Comparison of ENCODE assay signal across 7 mouse cellular contexts in the genomic region with DNA sequence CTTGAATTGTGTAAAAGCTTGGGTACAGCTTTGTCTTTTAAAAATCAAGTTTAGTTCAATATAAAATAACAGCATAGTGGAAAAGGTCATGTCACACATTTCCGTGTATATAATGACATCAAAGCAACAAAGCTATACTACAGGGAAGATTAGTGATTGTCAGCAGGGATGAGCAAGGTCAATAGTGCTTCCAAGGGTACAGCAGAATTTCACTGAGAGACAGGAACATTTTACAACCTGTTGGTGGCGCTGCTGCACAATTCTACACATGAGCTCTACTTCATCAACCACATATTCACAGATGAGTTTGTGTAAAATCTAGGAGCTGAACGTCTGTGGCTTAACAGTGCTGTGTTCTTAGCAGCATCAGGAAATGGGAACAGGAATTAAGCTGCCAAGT.
DNase-seq lines count a peak whose midpoint lies in the region; ATAC-seq lines count a peak whose summit lies in the region.

No protein-coding gene starts in this region.

- H3K36me3 ChIP-seq in forebrain, embryonic 15.5 days, result no peaks in the 10 kb centered on the region
- no peaks in the 10 kb centered on the region for H3K36me3 ChIP-seq in lung, embryonic 16.5 days (ENCODE audit: control insufficient read depth, insufficient read depth, low read length)

- no peak overlapping the region for H3K9ac ChIP-seq in forebrain, embryonic 15.5 days (replicated peaks)
- no peak overlapping the region for H3K9ac ChIP-seq in lung, embryonic 16.5 days (ENCODE audit: low read length)

- no peaks in the 10 kb centered on the region for H3K27me3 ChIP-seq in forebrain, embryonic 15.5 days
- no peaks in the 10 kb centered on the region for H3K27me3 ChIP-seq in lung, embryonic 16.5 days (ENCODE audit: control insufficient read depth, insufficient read depth, low read depth, low read length)

- H3K4me3 ChIP-seq in forebrain, embryonic 15.5 days, result no peak overlapping the region
- no peak overlapping the region for H3K4me3 ChIP-seq in lung, embryonic 16.5 days (ENCODE audit: low read length)

- WGBS in forebrain, embryonic 15.5 days, result 5% methylated on average over 3 of the region's 3 CpGs
- 4% methylated on average over 3 of the region's 3 CpGs for WGBS in lung, embryonic 16.5 days

- H3K27ac ChIP-seq in forebrain, embryonic 15.5 days (replicated peaks), result no peak overlapping the region
- H3K27ac ChIP-seq in lung, embryonic 16.5 days (ENCODE audit: low read length), result no peak overlapping the region

- no peaks in the 10 kb centered on the region for H3K9me3 ChIP-seq in forebrain, embryonic 15.5 days
- no peaks in the 10 kb centered on the region for H3K9me3 ChIP-seq in lung, embryonic 16.5 days (ENCODE audit: control insufficient read depth, low read length)

- H3K4me1 ChIP-seq in forebrain, embryonic 15.5 days, result no peaks in the 10 kb centered on the region
- no peaks in the 10 kb centered on the region for H3K4me1 ChIP-seq in lung, embryonic 16.5 days (replicated peaks; ENCODE audit: control insufficient read depth, insufficient read depth, low read length)

- H3K4me2 ChIP-seq in forebrain, embryonic 15.5 days (replicated peaks), result no peak overlapping the region
- no peak overlapping the region for H3K4me2 ChIP-seq in lung, embryonic 16.5 days (ENCODE audit: low read depth, low read length)

- DNase-seq in urinary bladder, postnatal 25 days (ENCODE audit: low spot score), result peak; percentile 27
- DNase-seq in urinary bladder, adult 2 months (ENCODE audit: low spot score), result no peak
- DNase-seq in c-Kit-positive CD71-positive TER-119-positive erythroid progenitor cells, embryonic 14.5 days (ENCODE audit: low spot score), result peak; percentile 19
- DNase-seq in kidney, postnatal 25 days, result peak; percentile 44 to 66
- DNase-seq in right cerebral cortex, postnatal 36 days (ENCODE audit: low spot score in 2 of 2), result peak; percentile 14 to 30

- 0 out of 2 replicates have a peak, but pooled peaks have one; percentile 35 for ATAC-seq in forebrain, embryonic 15.5 days (replicated peaks)
- peak; percentile 49; the same call in 1 of the 2 replicates for ATAC-seq in lung, embryonic 16.5 days (ENCODE audit: low read depth)
